Mouse (Mus musculus) MEL (cell line): ENCODE data around the gene Sap18.
"Not testable (repeated sequence)": the region's sequence is repeated elsewhere in the genome, so short reads cannot be mapped to it uniquely, and the experiment has no call there.

ENCODE experiments used
- CTCF ChIP-seq, 3 experiments: IDR thresholded peaks in 2 of 3; conservative IDR thresholded peaks in 1 of 3; 2 replicates each; pipeline ENCODE4 v1.5.1; 2011 to 2012; ENCODE audit warnings: low read length in 3 of 3, low read depth in 2 of 3, mild to moderate bottlenecking in 2 of 3, improper control_type of control experiment in 1 of 3, inconsistent platforms in 1 of 3, mixed read lengths in 1 of 3, moderate library complexity in 1 of 3; ENCODE audit not compliant: control insufficient read depth in 1 of 3, insufficient read depth in 1 of 3, poor library complexity in 1 of 3, severe bottlenecking in 1 of 3
- ELF1 ChIP-seq: IDR thresholded peaks from 2 replicates; pipeline ENCODE4 v1.6.1; 2014; ENCODE audit warnings: low read depth, mild to moderate bottlenecking, inconsistent platforms, low read length, improper control_type of control experiment, moderate library complexity
- EP300 ChIP-seq, 2 experiments: IDR thresholded peaks; 2 replicates each; pipeline ENCODE4 v1.6.1; 2011; ENCODE audit warnings: improper control_type of control experiment in 2 of 2, low read length in 2 of 2, low read depth in 1 of 2, mild to moderate bottlenecking in 1 of 2
- GATA1 ChIP-seq: IDR thresholded peaks from 2 replicates; pipeline ENCODE4 v1.6.1; 2011; ENCODE audit warnings: low read depth, low read length, improper control_type of control experiment
- HCFC1 ChIP-seq: IDR thresholded peaks from 2 replicates; pipeline ENCODE4 v1.6.1; 2012; ENCODE audit warnings: low read depth, mild to moderate bottlenecking, inconsistent platforms, low read length, improper control_type of control experiment, moderate library complexity
- POLR2A ChIP-seq, 2 experiments: IDR thresholded peaks; 2 replicates each; pipeline ENCODE4 v1.6.1; 2011 to 2012; ENCODE audit warnings: low read length in 2 of 2, mild to moderate bottlenecking in 2 of 2, control low read depth in 1 of 2, improper control_type of control experiment in 1 of 2, low read depth in 1 of 2, moderate library complexity in 1 of 2; ENCODE audit not compliant: control insufficient read depth in 1 of 2, insufficient read depth in 1 of 2, poor library complexity in 1 of 2
- RCOR1 ChIP-seq: IDR thresholded peaks from 2 replicates; pipeline ENCODE4 v1.6.1; 2012; ENCODE audit warnings: low read depth, mild to moderate bottlenecking, inconsistent platforms, low read length, improper control_type of control experiment

- not testable (repeated sequence) for TF ChIP-seq GATA1; EP300 (IDR thresholded peaks at IDR 0.05; ENCODE audit: low read depth in 1 of 2, low read length in 2 of 2); CTCF (IDR thresholded peaks at IDR 0.05 in 2 of 3, conservative IDR thresholded peaks at IDR 0.05 in 1 of 3; ENCODE audit: control insufficient read depth in 1 of 3, insufficient read depth in 1 of 3, low read depth in 2 of 3, low read length in 3 of 3, poor library complexity in 1 of 3, severe bottlenecking in 1 of 3); RCOR1; ELF1; POLR2A (IDR thresholded peaks at IDR 0.05; ENCODE audit: control insufficient read depth in 1 of 2, insufficient read depth in 1 of 2, low read depth in 1 of 2, low read length in 2 of 2, poor library complexity in 1 of 2); HCFC1
Observed at GRCm38 (mm10) chr14:57848061-57848460, 50.1 kb downstream of the Sap18 start.
